Mouse (Mus musculus): ENCODE data around the gene Traf4. TPM values are rescaled to one million over a fixed set of nuclear protein-coding genes. Genes with fewer than 3 reads are reported as not detected.

Gene Traf4
- total and polyA plus RNA-seq, 3 experiments = 34.4 to 42.0 TPM; not detected in 1

- DNase-seq (ENCODE audit: low read depth, low spot score) = no peak
- H3K36me3 ChIP-seq (ENCODE audit: control insufficient read depth in 1 of 2, insufficient read depth in 2 of 2, low read length in 2 of 2) = peaks cover 0 to 14% of the 10 kb centered on the region in 2 experiments; a peak in 2 of 4 replicates
- peaks cover 11 to 25% of the 10 kb centered on the region in 2 experiments for H3K4me1 ChIP-seq (ENCODE audit: control insufficient read depth in 1 of 2, insufficient read depth in 2 of 2, low read length in 2 of 2)
- H3K79me2 ChIP-seq (ENCODE audit: control insufficient read depth, insufficient read depth, low read length, poor library complexity) = peaks cover 13% of the 10 kb centered on the region
- H3K9me3 ChIP-seq (replicated peaks; ENCODE audit: insufficient read depth, low read length) = no peaks in the 10 kb centered on the region
- H3K27ac ChIP-seq (ENCODE audit: control insufficient read depth, low read depth, low read length) = no peak overlapping the region
- no peak overlapping the region for H3K9ac ChIP-seq (ENCODE audit: control insufficient read depth, low read depth, low read length, poor library complexity, severe bottlenecking)
- no peaks in the 10 kb centered on the region for H3K27me3 ChIP-seq (ENCODE audit: control insufficient read depth in 1 of 2, insufficient read depth in 2 of 2, low read length in 2 of 2)
- TF ChIP-seq TBP (IDR thresholded peaks at IDR 0.05; ENCODE audit: low read depth, low read length) = no peak
- TF ChIP-seq TAL1 (IDR thresholded peaks at IDR 0.05; ENCODE audit: low read length) = no peak
- TF ChIP-seq JUND (IDR thresholded peaks at IDR 0.05; ENCODE audit: low read depth, low read length) = no peak
- no peak for TF ChIP-seq POLR2AphosphoS5 (IDR thresholded peaks at IDR 0.05; ENCODE audit: borderline replicate concordance, low read depth, low read length)
- TF ChIP-seq MAFK (IDR thresholded peaks at IDR 0.05; ENCODE audit: borderline replicate concordance, low read depth, low read length) = no peak
- no peak for TF ChIP-seq RCOR1 (IDR thresholded peaks at IDR 0.05; ENCODE audit: low read depth, low read length)
- TF ChIP-seq MEF2A (IDR thresholded peaks at IDR 0.05; ENCODE audit: extremely low read depth, insufficient replicate concordance, low read depth, low read length, poor library complexity, severe bottlenecking) = no peak
- no peak for TF ChIP-seq MAX (IDR thresholded peaks at IDR 0.05; ENCODE audit: low read length)
- no peak for TF ChIP-seq USF2 (IDR thresholded peaks at IDR 0.05; ENCODE audit: borderline replicate concordance in 1 of 2, insufficient read depth in 1 of 2, low read depth in 1 of 2, low read length in 2 of 2)
- no peak for TF ChIP-seq RAD21 (IDR thresholded peaks at IDR 0.05; ENCODE audit: low read depth, low read length)
- TF ChIP-seq E2F4 (IDR thresholded peaks at IDR 0.05; ENCODE audit: borderline replicate concordance, low read depth, low read length) = no peak
- no peak for TF ChIP-seq EP300 (IDR thresholded peaks at IDR 0.05; ENCODE audit: low read depth in 1 of 2, low read length in 2 of 2)
- no peak overlapping the region for H3K4me3 ChIP-seq (ENCODE audit: control insufficient read depth in 1 of 2, insufficient read depth in 1 of 2, low read depth in 2 of 2, low read length in 2 of 2)
Observed at GRCm38 (mm10) chr11:78162504-78162903, 2.9 kb downstream of the Traf4 start.

DNA sequence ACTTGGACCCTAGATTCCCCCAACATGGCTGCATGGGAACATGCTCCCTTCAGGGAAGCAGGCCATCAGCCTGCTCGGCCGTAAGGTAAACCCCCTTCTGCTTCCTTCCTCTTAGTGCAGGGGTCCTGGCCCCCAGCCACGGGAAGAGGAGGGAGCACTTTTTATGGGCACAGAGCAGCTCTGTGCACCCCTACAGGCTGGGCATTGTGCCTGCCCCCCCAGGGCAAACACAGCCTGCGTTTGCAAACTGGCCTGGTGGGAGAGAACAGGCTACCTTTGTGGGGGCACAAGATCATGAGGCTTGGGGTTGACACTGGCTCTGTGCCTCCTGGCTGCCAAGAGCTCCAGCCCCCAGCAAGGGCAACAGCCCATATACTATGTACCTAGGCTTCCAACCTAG is 3.4 kb downstream of the Traf4 start:
- no peak for DNase-seq (ENCODE audit: low read depth, low spot score)
- Histone ChIP-seq H3K9ac (ENCODE audit: control insufficient read depth, low read depth, low read length, poor library complexity, severe bottlenecking) (no peak overlapping the region), H3K4me3 (ENCODE audit: control insufficient read depth in 1 of 2, insufficient read depth in 1 of 2, low read depth in 2 of 2, low read length in 2 of 2) (no peak overlapping the region), H3K36me3 (ENCODE audit: control insufficient read depth in 1 of 2, insufficient read depth in 2 of 2, low read length in 2 of 2) (peaks cover 0 to 14% of the 10 kb centered on the region in 2 experiments; a peak in 2 of 4 replicates), H3K4me1 (ENCODE audit: control insufficient read depth in 1 of 2, insufficient read depth in 2 of 2, low read length in 2 of 2) (peaks cover 10 to 20% of the 10 kb centered on the region in 2 experiments), H3K27ac (ENCODE audit: control insufficient read depth, low read depth, low read length) (no peak overlapping the region), H3K9me3 (replicated peaks; ENCODE audit: insufficient read depth, low read length) (no peaks in the 10 kb centered on the region), H3K27me3 (ENCODE audit: control insufficient read depth in 1 of 2, insufficient read depth in 2 of 2, low read length in 2 of 2) (no peaks in the 10 kb centered on the region), H3K79me2 (ENCODE audit: control insufficient read depth, insufficient read depth, low read length, poor library complexity) (peaks cover 13% of the 10 kb centered on the region)
- no peak for TF ChIP-seq MXI1 (IDR thresholded peaks at IDR 0.05; ENCODE audit: low read depth, low read length)
- TF ChIP-seq ELF1 (IDR thresholded peaks at IDR 0.05; ENCODE audit: low read depth, low read length) = no peak

GRCm38 (mm10) chr11:78161169-78161568 is 4.2 kb downstream of the Traf4 start:
- H3K4me1 ChIP-seq (ENCODE audit: control insufficient read depth in 1 of 2, insufficient read depth in 2 of 2, low read length in 2 of 2) = peaks cover 2 to 12% of the 10 kb centered on the region in 2 experiments
- H3K4me3 ChIP-seq (ENCODE audit: control insufficient read depth in 1 of 2, insufficient read depth in 1 of 2, low read depth in 2 of 2, low read length in 2 of 2) = no peak overlapping the region
- no peaks in the 10 kb centered on the region for H3K9me3 ChIP-seq (replicated peaks; ENCODE audit: insufficient read depth, low read length)

More at GRCm38 (mm10) chr11:78161169-78161568, 4.2 kb downstream of the Traf4 start:
- Histone ChIP-seq H3K79me2 (ENCODE audit: control insufficient read depth, insufficient read depth, low read length, poor library complexity) (peaks cover 13% of the 10 kb centered on the region), H3K27ac (ENCODE audit: control insufficient read depth, low read depth, low read length) (no peak overlapping the region), H3K36me3 (ENCODE audit: control insufficient read depth in 1 of 2, insufficient read depth in 2 of 2, low read length in 2 of 2) (peaks cover 0 to 6% of the 10 kb centered on the region in 2 experiments; a peak in 2 of 4 replicates), H3K27me3 (ENCODE audit: control insufficient read depth in 1 of 2, insufficient read depth in 2 of 2, low read length in 2 of 2) (no peaks in the 10 kb centered on the region), H3K9ac (ENCODE audit: control insufficient read depth, low read depth, low read length, poor library complexity, severe bottlenecking) (no peak overlapping the region)
- no peak for DNase-seq (ENCODE audit: low read depth, low spot score)
- TF ChIP-seq POLR2A (IDR thresholded peaks at IDR 0.05; ENCODE audit: control insufficient read depth in 1 of 2, insufficient read depth in 1 of 2, low read depth in 1 of 2, low read length in 2 of 2, poor library complexity in 1 of 2) (no peak), HCFC1 (IDR thresholded peaks at IDR 0.05; ENCODE audit: low read depth, low read length) (no peak), TCF12 (IDR thresholded peaks at IDR 0.05; ENCODE audit: low read depth, low read length) (no peak), CHD2 (IDR thresholded peaks at IDR 0.05; ENCODE audit: low read length) (no peak), GATA1 (IDR thresholded peaks at IDR 0.05; ENCODE audit: low read depth, low read length) (no peak), ZNF384 (IDR thresholded peaks at IDR 0.05; ENCODE audit: low read depth, low read length) (no peak), RCOR1 (IDR thresholded peaks at IDR 0.05; ENCODE audit: low read depth, low read length) (no peak)
